Mouse (Mus musculus) spleen, postnatal 14 days (tissue): ENCODE measurements around the gene Cd300a.
"Not testable (repeated sequence)": the region's sequence is repeated elsewhere in the genome, so short reads cannot be mapped to it uniquely, and the experiment has no call there.

Experiments
- DNase-seq, 2 experiments: peaks; one replicate each; pipeline ENCODE4 v3.0.0; 2021 to 2022; ENCODE audit warnings: low spot score in 2 of 2

The Cd300a gene

DNA sequence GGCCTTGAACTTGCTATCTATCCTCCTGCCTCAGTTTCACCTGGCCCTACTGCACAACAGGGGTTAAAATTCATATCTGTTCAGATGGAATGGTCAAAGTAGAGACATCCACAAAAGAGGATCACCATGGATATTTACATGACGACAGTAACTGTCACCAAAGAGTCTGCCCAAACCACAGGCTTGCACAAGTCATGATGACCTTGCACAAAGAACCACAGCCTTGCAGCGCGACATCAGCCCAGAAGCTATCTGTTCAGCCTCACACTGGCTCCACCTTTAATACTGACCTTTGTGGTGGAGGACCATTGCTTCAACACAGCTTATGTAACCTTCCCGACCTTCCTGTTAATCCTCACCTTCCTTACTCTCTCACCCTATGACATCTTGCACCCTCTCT is 17.7 kb downstream of the Cd300a start:
- DNase-seq = no peak

GRCm38 (mm10) chr11:114908086-114908485 is 18.2 kb downstream of the Cd300a start:
- DNase-seq = no peak

DNA sequence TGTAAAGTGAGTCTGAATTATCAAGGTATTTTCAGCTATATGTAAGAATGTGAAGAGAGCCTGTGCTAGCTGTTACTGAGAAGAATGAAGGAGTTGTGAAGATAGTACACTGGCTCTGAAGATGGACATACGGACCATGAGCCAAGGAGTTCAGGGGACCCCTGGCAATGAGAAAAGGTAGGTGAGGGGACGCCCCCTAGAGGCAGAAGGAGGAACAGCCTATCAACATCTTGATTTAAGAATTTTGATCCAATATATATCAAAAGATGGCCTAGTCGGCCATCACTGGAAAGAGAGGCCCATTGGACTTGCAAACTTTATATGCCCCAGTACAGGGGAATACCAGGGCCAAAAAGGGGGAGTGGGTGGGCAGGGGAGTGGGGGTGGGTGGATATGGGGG is 19.7 kb downstream of the Cd300a start:
- not testable (repeated sequence) for DNase-seq

DNA sequence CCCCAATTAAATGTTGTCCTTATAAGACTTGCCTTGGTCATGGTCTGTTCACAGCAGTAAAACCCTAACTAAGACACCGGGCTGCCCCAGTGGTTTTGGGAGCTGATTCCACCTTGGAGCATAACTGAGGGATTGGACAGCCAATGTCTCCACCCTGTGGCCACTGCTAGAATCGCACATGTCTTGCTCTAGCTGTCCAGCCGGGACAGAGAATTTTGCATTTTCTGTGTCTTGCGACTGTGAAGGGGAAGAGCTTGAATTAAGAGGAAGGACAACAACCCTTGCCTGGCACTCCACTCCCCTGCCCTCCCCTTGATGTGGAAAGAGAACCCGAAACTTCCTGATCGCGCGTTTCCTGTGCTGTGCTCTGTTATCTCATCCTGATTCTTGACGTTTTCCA is 23.0 kb downstream of the Cd300a start:
- peak; percentile 36 to 53 for DNase-seq

DNA sequence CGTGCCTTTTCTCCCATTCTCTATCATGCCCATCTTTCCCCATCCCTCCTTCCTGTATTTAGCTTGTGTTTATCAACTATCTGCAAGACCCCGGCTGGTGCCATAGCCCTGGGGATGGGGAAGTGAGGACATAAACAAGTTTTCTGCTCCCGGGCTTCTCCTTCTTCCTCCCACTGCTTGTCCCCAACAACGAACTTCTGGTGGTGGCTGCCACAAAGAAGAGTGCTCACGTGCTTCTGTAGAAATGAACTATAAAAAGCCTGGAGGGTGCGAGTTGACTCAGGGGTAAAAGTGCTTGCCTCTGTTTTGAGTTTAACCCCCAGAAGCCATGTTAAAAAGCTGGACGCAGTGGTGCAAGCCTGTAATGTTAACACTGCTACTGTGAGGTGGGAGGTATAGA is 25.1 kb downstream of the Cd300a start:
- DNase-seq = no peak

GRCm38 (mm10) chr11:114917120-114917519 is 27.3 kb downstream of the Cd300a start:
- no peak for DNase-seq

DNA sequence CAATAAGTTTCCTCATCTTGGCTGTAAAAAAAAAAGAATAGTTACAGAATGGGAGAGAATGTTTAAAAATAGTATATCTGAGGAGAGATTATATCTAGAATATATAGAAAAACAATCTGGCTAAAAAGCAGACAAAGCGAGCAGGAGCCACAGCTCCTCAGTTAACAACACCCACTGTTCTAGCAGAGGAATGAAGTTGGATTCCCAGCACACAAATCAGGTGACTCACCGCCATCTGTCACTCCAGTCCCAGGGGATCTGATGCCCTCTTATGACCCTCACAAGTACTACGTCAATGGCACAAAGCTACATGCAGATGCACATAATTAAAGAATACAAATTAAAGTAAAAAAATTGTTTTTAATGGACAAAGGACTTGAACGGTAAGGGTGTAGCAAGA is 32.6 kb downstream of the Cd300a start:
- DNase-seq = no peak

DNA sequence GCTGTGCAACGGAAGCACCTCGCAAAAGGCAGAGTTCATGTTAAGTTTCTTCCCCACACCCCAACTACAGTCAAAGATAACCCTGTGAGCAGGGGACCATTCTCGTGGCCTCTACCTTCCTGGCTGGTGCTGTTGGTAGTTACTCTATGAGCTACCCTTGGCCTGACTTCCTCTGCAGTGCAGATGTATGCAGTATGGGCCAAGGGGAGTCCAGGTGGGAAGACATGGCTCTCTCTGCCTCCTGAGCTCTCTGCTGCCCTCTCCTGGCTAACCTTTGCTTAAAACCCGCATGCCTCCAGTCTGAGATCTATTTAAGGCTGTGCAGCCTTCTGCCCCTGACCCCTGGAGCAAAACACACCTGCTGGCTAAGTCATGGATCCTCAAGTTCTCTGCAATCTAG is 34.1 kb downstream of the Cd300a start:
- peak in 1 of 2 experiments; percentile 36 for DNase-seq

GRCm38 (mm10) chr11:114929581-114929980 is 39.7 kb downstream of the Cd300a start:
- DNase-seq = no peak

GRCm38 (mm10) chr11:114931041-114931440 is 41.2 kb downstream of the Cd300a start:
- no peak for DNase-seq

GRCm38 (mm10) chr11:114933591-114933990 is 43.8 kb downstream of the Cd300a start:
- no peak for DNase-seq

DNA sequence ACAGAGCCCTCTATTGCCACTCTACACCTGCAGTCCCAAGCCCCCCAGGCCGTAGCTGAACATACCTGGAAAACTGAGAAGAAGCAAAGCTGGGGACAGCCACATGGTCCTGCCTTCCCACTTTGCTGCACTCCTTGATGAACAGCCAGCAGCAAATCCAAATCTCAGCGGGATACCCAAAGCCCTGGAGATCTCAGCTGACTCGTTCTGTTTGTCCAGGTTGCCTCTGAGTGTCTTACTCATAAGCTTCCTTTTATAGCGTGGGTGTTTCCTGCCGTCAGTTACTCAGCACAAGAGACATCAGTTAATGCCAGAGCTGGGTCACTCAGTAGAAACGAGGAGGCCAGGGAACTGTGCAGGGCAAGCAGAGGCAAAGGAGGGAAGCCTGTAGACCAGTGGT is 44.3 kb downstream of the Cd300a start, which contains the start of gene Cd300lb:
Gene Cd300lb, minus strand, starts transcription at position 243 of the 400 bp plus-strand sequence.
- no peak for DNase-seq
